Mouse (Mus musculus) adrenal gland (tissue): ENCODE data around the gene Eno2.

Source experiments
- intact Hi-C: fragments of 180-260 bp; cut with DNase I; formaldehyde crosslinking; loops from one replicate; pipeline ENCODE4 v1.15.1; 2025
- microRNA-seq, 2 experiments: library from miRNA; unstranded; fragments of <30 nt; microRNA quantifications; one replicate each; pipeline ENCODE4; 2019

Gene Eno2

DNA sequence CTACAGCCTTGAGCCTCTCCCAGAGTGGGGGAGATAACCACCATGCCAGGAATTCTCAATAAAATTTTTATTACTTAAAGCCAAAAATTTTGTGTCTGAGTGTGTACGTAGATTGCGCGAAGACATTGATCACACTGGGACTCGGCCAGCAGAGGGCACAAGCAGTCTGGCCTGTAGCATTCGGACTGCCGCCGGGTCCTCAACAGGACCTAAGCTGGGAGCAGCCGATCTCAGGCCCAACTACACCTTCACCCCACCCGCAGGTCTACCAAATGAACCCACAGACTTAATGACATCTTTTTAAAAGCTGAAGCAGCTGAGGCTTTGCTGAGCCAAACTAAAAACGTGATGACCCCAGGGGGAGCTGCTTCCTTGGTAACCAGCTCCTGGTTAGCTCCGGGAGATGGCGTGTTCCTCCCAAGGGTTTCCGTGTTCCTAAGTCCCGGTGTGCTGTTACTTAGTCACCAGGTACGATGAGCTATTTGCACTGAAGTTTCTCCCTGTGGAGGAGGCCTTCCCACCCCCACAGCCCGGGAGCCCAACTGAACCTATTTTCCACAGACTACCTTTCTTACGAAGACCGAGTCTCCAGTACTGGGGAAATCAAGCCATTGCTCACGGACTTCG, 52.5 kb downstream of the Eno2 start:
- intact Hi-C loops: no loop called here

DNA sequence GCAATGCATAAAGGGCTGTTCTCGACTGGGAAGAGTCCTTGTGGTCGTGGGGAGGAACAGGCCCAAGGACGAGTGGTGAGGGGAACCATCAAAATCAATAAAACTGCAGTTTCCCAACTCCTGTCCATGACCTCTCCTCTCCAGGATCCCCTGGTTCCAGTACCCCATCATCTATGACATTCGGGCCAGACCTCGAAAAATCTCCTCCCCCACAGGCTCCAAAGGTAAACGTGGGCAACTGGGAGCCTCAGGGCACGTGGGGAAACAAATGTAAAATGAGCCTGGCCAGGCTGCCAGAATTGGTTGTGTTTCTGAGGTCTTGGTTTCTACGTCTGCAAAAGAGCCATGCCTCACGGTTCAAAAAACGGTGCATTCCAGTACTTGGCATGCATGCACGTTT, 56.6 kb downstream of the Eno2 start:
- intact Hi-C loops: loop anchor here (5.0 kb wide), 1 partner anchor 44 kb away; the partner anchor contains the start of genes Atn1 and Gm45234

GRCm38 (mm10) chr6:124711824-124712782, 57.4 kb downstream of the Eno2 start, which contains the start of the genes Emg1 and Phb2:
Emg1 (minus strand) TSS chr6:124712178.
Phb2 (plus strand) TSS chr6:124712336.
- intact Hi-C loops: loop anchor here (5.0 kb wide), 1 partner anchor 45 kb away; the partner anchor contains the start of genes Atn1 and Gm45234

Small RNA genes lying within 50 kb of the gene (microRNA-seq; reads per million reads assigned to microRNA genes)
- 3.8 to 6.0 reads per million in 2 experiments for gene Mir141
- gene Mir200c: 16.0 to 22.0 reads per million in 2 experiments
